Mouse (Mus musculus): Measurements from ENCODE around the gene Angptl4.

Gene Angptl4

GRCm38 (mm10) chr17:33804205-33804604, 22.6 kb upstream of the Angptl4 start:
- DNase-seq, result no peak

GRCm38 (mm10) chr17:33802221-33802620, 20.6 kb upstream of the Angptl4 start:
- DNase-seq, result no peak

GRCm38 (mm10) chr17:33799277-33799676, 17.6 kb upstream of the Angptl4 start:
- DNase-seq, result no peak

DNA sequence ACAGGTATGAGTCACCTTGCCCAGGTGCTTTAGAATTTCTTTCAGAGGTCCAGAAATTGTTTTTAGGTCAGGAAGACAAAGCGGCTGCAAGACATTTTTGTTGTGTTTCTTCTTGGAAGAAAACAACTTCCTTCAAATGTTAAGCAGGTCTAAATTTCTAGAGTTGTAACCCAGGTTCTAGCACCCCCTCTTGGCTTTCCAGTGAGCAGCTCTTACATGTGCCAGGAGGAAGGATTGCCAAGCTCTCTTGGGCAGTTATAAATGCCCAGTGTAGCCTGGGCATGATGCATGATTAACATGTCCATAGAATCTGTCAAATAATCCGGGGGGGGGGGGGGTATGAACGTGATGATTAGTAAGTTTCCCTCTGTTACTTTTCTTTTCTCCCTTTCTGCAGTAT, 16.7 kb upstream of the Angptl4 start:
- DNase-seq, result no peak

GRCm38 (mm10) chr17:33788732-33789131, 7.1 kb upstream of the Angptl4 start:
- DNase-seq, result no peak

- no peak for DNase-seq
Measured at GRCm38 (mm10) chr17:33786375-33786774, 4.7 kb upstream of the Angptl4 start.

DNA sequence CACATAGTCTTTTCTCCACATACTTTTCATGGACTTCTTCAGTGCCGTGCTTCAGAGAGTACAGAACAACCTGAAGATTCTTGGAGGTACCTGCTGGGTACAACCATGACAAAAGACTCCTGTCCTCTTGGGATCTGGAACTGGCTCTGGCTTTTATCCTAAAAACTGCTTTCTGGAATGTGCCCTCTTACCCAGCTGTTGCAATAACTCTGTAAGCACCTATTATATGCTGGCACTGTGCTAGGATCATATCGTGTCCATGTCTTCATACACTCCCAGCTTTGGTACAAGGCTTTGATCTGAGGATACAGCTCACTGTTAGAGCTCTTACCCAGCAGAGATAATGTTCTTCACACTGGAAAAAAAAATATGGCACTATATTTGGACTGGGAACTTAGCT, 3.3 kb upstream of the Angptl4 start:
- DNase-seq, result no peak

DNA sequence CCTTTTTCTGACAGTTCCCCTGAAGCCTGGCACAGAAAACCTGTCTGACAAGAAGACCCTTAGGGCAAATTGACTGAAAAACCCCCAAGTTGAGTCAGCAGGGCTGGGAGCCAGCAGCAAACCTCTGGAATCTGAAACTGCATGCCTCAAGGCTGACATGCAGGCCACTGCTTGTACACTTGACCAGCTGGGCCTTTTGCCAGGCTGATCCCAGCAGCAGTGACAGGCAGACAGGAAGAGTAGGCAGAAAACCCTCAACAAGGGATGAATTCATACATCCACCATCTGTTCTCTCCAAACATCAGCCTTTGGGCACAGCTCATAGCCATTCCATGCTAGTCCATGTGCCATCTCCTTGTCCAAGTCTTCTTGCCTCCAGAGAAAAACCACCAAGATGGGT, 1.8 kb upstream of the Angptl4 start:
- DNase-seq, result peak; percentile 26

DNA sequence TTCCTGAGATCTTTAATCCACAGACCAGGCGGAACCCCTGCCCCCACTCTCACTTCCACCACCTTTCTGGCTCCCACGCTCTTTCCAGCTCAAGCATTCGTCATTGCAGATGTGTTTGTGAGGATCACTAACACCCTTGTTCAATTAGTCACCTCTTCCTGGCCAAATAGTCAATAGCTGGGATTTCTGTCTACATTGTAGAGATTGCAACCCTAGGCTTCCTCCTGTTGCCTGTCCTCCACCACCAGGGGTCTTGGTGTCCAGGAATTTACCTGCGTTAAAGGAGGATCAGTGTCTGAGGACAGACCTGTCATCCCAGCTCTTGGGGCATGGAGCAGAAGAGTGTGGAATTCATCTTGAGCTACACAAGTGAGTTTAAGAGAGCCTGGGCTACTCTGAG, 437 bp upstream of the Angptl4 start:
- DNase-seq, result no peak

DNA sequence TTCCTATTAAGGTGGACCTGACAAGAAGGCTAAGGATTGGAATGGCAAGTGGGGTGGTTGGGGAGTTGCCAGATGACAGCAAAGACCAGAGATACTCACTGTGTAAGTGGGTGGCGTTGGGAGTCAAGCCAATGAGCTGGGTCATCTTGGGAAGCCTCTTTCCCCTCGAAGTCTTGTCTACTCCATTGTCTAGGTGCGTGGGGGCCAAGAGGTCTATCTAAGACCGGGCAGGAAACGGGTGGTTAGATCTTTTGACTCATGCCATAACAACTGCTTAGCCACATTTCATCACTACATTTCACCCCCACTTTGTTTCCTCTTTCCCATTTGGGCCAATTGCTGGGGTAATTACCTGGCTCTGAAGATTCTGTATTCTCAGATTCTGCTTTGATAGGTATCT, 1.2 kb downstream of the Angptl4 start:
- DNase-seq, result no peak

DNA sequence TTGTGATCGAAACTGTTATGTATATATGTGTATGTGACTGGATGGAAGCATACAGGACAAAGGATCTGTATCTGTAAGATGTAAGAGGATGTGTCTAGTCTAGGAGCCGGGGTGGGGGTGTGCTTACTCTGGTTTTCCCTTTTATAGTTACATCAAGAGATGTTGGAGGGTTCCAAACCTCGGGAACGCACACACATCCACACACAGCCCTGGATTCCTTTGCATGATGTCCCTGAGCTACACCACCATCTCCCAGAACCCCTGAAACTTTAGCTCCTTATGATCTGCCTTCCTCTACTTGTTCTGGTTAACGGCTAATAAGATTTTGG, 1.7 kb downstream of the Angptl4 start:
- DNase-seq, result no peak

- peak; percentile 73 for DNase-seq
Measured at GRCm38 (mm10) chr17:33779271-33779966, 2.2 kb downstream of the Angptl4 start.

- DNase-seq, result no peak
Measured at GRCm38 (mm10) chr17:33775287-33775686, 6.3 kb downstream of the Angptl4 start.

DNA sequence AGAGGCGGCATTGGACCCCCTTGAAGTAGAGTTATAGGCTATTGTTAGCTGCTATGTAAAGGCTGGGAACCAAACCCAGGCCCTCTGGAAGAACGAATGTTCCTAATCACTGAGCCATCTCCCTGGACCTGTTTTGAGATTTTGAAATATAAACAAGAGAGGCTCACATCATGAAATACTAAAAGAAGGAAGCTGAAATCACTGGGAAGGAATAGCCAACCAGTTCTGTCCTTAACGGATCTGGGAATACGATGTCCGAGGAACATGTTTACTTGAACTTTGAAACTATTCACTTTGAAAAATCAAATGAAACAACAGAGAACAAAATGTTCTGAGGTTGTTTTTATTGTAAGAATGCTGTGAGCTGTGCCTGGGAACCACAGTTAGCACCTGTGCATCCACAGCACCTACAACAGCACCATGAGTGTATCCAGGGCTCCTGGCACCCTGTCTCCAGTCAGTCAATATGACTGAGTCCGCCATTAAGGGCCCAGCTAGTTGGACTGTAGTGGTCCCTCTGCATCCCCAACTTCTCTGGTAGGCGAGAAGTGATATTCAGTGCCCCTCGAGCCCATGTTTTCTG, 7.0 kb downstream of the Angptl4 start:
- DNase-seq, result no peak

DNA sequence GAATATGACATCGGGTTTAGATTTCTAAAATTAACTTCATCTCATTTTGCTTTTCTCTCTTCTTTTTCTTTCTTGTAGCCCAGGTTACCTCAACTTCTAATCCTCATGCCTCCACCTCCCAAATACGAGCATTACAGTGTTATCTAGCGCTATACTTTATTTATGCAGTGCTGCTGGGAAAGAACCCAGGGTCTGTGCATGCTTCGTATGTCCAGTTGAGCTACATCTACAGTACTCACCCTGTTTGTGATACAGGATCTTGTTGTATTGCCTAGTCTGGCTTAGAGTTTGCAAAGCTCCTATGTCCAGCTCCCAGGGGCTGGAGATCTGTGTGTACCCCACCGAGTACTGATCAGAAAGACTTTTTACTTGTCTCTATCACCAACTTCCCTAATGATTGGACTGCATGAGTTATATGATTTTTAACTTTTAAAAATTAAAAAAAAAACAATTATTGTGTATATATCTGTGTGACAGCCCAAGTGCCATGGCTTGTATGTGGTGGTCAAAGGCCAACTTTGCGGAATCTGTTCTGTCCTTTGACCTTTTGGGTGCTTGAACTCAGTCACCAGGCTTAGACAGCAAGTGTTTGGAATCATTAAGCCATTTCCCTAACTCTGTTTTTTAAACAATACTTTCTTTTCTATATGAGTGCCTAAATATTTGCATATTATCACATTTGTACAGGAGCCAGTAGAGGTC, 7.6 kb downstream of the Angptl4 start:
- no peak for DNase-seq

DNA sequence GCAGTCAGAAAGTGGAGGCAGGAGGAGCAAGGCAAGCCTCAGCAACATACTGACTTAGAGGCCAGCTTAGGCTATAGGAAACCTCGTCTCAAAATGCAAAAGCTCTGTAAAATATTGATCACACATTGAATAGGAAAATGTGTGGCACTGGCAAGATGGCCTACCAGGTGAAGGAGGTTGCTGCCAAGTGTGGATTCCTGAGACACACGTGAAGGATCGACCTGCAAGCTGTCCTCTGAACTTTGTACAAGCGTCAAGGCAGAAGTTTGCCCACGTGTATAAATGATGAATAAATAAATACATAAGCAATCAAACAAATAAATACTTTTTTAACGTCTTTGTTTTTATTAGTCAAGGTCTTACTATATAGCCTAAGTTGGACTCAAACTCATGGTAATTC, 8.2 kb downstream of the Angptl4 start:
- no peak for DNase-seq

DNA sequence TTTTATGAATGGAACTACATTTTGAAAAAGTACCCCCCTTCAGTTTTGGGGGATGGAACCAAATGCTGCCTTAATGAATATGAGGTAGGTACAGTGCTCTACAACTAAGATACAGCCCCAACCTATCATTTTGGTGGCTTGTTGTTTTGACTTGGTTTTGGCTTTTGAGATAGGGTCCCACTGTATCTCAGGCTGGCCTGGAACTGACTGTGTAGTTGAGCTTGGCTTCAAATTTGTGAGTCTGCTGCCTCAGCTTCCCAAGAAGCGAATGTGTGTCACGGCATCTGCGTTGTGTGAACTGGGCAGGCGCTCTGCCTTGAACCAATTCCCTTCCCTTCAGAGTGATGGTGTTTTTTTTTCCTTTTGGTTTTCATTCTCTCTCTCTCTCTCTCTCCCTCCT, 10.0 kb downstream of the Angptl4 start:
- DNase-seq, result no peak

GRCm38 (mm10) chr17:33766389-33766788, 15.2 kb downstream of the Angptl4 start:
- DNase-seq, result no peak

DNA sequence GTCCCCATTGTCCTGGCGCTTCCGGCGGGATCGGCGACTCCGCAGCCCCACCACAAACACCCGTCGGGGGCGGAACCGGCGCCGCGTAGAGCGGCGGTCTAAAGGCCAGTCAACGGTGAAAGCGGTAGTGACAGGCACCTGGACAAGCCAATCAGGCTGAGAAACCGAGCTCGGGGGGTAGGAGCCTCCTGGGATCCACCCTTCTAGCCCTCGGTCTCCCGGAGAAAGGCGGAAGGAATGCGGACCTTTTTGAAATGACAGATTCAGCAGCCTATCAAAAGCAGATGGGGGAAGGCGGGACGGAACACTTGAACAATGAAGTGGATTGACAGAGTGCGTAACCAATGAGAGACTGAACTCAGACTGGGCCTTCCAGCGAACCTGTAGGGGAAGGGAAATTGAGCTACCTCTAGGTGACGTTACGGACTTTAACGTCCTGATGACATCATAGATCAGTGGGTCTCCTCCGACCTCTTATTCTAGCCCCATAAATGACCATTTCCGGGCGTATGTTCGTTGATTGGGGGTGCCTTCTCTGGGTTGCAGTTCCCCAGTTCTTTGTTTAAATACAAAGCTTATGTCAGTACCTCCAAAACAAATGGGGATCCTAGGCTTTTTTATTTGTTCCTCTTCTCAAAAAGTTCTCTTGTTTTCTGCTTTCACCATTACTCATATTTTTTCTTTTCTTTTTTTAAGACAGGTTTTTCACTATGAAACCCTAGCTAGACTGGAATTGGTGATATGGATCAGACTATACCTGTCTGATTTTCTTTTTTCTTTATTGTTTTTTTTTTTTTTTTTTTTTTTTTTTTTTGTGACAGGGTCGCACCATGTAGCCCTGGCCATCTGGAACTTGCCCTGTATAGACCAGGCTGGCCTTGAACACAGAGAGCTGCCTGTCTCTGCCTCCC, 21.1 kb downstream of the Angptl4 start, which contains the start of gene Rab11b:
Gene Rab11b (minus strand): TSS at position 276 of the 911 bp plus-strand sequence.
- peak; percentile 100 for DNase-seq

GRCm38 (mm10) chr17:33759767-33760254, 21.8 kb downstream of the Angptl4 start:
- peak; percentile 85 for DNase-seq

DNA sequence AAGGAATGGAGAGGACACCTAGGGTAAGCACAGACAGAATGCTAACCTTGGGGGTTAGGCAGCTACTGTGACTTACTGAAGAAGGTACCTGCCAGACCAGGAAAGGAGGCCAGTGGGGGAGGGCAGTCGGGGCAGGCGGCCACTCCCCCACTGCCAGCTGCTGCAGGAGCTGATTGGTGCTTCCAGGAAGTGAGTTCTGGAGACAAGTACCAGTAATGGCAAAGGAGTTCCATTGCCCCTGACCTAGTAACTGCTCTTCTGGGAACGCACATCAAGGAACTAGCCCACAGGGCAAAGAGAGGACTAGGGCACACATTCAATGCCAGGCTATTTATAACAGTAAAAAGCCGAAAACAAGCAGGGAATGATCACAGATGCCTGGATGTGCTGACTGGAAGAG, 24.4 kb downstream of the Angptl4 start:
- no peak for DNase-seq

DNA sequence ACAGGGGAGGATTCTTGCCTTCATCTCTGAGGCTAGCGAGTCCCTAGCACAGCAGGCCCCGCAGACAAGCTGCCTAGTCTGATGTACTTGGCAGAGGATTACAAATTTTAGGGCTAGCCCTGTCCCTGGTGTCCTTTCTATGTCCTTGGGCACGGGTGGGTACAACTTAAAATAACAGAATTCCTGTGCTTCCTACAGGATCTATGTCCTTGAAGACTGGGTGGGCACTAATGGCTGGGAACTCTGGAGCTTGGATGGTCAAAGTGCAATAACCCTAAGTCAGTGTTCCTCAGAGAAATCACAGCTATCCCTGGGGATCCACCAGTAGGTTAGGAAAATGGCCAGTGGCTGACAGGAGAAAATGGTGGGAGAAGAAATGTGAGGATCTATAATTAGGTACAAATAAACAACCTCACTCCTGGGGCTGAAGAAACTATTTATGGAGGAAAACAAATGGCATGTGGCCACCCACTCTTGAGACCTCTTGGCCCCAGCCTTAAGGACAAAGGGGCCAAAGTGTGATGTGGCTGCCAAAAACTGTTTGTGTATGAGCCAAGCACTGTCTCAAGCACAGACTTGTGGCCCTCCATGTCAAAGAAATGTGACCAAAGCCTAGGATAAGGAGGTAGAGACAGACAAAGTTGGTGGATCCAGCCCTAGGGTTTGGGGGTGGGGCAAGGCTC, 25.4 kb downstream of the Angptl4 start:
- DNase-seq, result no peak
